Mouse (Mus musculus) myocyte (in vitro differentiated cells): ENCODE results near the gene Nvl. TPM values are rescaled to one million over a fixed set of nuclear protein-coding genes. Genes with fewer than 3 reads are reported as not detected.

Source experiments
- H3K27me3 ChIP-seq: one replicate; pipeline ENCODE4 v1.6.1; 2011; ENCODE audit not compliant: control insufficient read depth, insufficient read depth, insufficient read length
- H3K36me3 ChIP-seq: one replicate; pipeline ENCODE4 v1.6.1; 2011; ENCODE audit not compliant: control insufficient read depth, insufficient read depth
- H3K4me2 ChIP-seq: one replicate; pipeline ENCODE4 v1.6.1; 2011; ENCODE audit warnings: low read depth, control low read depth
- H3K4me3 ChIP-seq: one replicate; pipeline ENCODE4 v1.5.1; 2011; ENCODE audit warnings: mild to moderate bottlenecking, control low read depth, moderate library complexity
- H3K79me2 ChIP-seq: one replicate; pipeline ENCODE4 v1.6.1; 2011; ENCODE audit not compliant: control insufficient read depth, insufficient read depth
- H3ac ChIP-seq: one replicate; pipeline ENCODE4 v1.6.1; 2011; ENCODE audit not compliant: control insufficient read depth, insufficient read length
- CEBPB ChIP-seq: IDR thresholded peaks from 2 replicates; pipeline ENCODE4 v1.6.1; 2011; ENCODE audit warnings: mild to moderate bottlenecking, moderate library complexity; ENCODE audit not compliant: poor library complexity, insufficient read depth, severe bottlenecking
- E2F4 ChIP-seq: IDR thresholded peaks from one replicate; pipeline ENCODE4 v1.6.1; 2011; ENCODE audit warnings: mild to moderate bottlenecking, control low read depth, moderate library complexity; ENCODE audit not compliant: insufficient read depth
- MAX ChIP-seq: IDR thresholded peaks from one replicate; pipeline ENCODE4 v1.6.1; 2011; ENCODE audit warnings: low read depth, mild to moderate bottlenecking, control low read depth
- MYOD1 ChIP-seq, 3 experiments: IDR thresholded peaks; one replicate each; pipeline ENCODE4 v1.6.1; 2011; ENCODE audit warnings: control low read depth in 2 of 3, low read depth in 2 of 3, mild to moderate bottlenecking in 2 of 3, moderate library complexity in 1 of 3; ENCODE audit not compliant: insufficient read length in 2 of 3, control insufficient read depth in 1 of 3
- MYOG ChIP-seq, 3 experiments: IDR thresholded peaks; one replicate each; pipeline ENCODE4 v1.6.1; 2011; ENCODE audit warnings: control low read depth in 2 of 3, low read depth in 2 of 3, mild to moderate bottlenecking in 2 of 3; ENCODE audit not compliant: insufficient read length in 2 of 3, control insufficient read depth in 1 of 3, insufficient read depth in 1 of 3
- POLR2A ChIP-seq: IDR thresholded peaks from one replicate; pipeline ENCODE4 v1.6.1; 2011; ENCODE audit warnings: low read depth, mild to moderate bottlenecking, control low read depth, moderate library complexity; ENCODE audit not compliant: insufficient read length
- POLR2AphosphoS2 ChIP-seq: IDR thresholded peaks from one replicate; pipeline ENCODE4 v1.6.1; 2011; ENCODE audit warnings: low read depth, control low read depth; ENCODE audit not compliant: insufficient read length
- REST ChIP-seq: IDR thresholded peaks from one replicate; pipeline ENCODE4 v1.6.1; 2011; ENCODE audit warnings: mild to moderate bottlenecking, control low read depth, moderate library complexity; ENCODE audit not compliant: insufficient read depth, insufficient read length
- SRF ChIP-seq: IDR thresholded peaks from one replicate; pipeline ENCODE4 v1.6.1; 2011; ENCODE audit warnings: low read depth; ENCODE audit not compliant: control insufficient read depth, insufficient read length
- TCF12 ChIP-seq: IDR thresholded peaks from one replicate; pipeline ENCODE4 v1.6.1; 2011; ENCODE audit warnings: mild to moderate bottlenecking, control low read depth; ENCODE audit not compliant: poor library complexity, insufficient read depth, severe bottlenecking
- TCF3 ChIP-seq: IDR thresholded peaks from one replicate; pipeline ENCODE4 v1.6.1; 2011; ENCODE audit warnings: low read depth, control low read depth; ENCODE audit not compliant: insufficient read length
- USF1 ChIP-seq: IDR thresholded peaks from one replicate; pipeline ENCODE4 v1.6.1; 2011; ENCODE audit warnings: low read depth, mild to moderate bottlenecking, control low read depth, moderate library complexity
- polyA plus RNA-seq: library from polyadenylated mRNA; unstranded; fragments of >200 nt; fragmentation: generic; extraction: Trizol; gene quantifications from one replicate; pipeline ENCODE4 v1.2.1, GENCODE M21; 2012; ENCODE audit warnings: missing spikeins

Nvl gene
- polyA plus RNA-seq, 1 experiment: 7.8 TPM

- Histone ChIP-seq H3K79me2 (no peaks in the 10 kb centered on the region), H3K4me2 (no peak overlapping the region), H3K27me3 (no peaks in the 10 kb centered on the region), H3ac (no peak overlapping the region), H3K36me3 (peaks cover 8% of the 10 kb centered on the region), H3K4me3 (no peak overlapping the region)
- TF ChIP-seq MAX (no peak), TCF12 (no peak), CEBPB (no peak), POLR2A (no peak), MYOG (IDR thresholded peaks at IDR 0.05; ENCODE audit: control insufficient read depth in 1 of 3, insufficient read depth in 1 of 3, insufficient read length in 2 of 3, low read depth in 2 of 3) (no peak), USF1 (no peak), MYOD1 (IDR thresholded peaks at IDR 0.05; ENCODE audit: control insufficient read depth in 1 of 3, insufficient read length in 2 of 3, low read depth in 2 of 3) (no peak), SRF (no peak), REST (no peak), E2F4 (no peak), POLR2AphosphoS2 (no peak), TCF3 (no peak)
Measured at GRCm38 (mm10) chr1:181167816-181168215, 23.8 kb upstream of the Nvl start.

GRCm38 (mm10) chr1:181151541-181151940 lies 7.5 kb upstream of the Nvl start:
- peak overlapping the region; percentile 36 for H3K4me3 ChIP-seq
- TF ChIP-seq MYOG (IDR thresholded peaks at IDR 0.05; ENCODE audit: control insufficient read depth in 1 of 3, insufficient read depth in 1 of 3, insufficient read length in 2 of 3, low read depth in 2 of 3): no peak
- TF ChIP-seq USF1: no peak
- no peak for TF ChIP-seq CEBPB
- TF ChIP-seq MAX: no peak
- TF ChIP-seq TCF3: no peak
- no peak for TF ChIP-seq POLR2AphosphoS2
- no peak for TF ChIP-seq TCF12
- no peak for TF ChIP-seq MYOD1 (IDR thresholded peaks at IDR 0.05; ENCODE audit: control insufficient read depth in 1 of 3, insufficient read length in 2 of 3, low read depth in 2 of 3)
- no peak for TF ChIP-seq POLR2A
- TF ChIP-seq SRF: no peak
- no peak for TF ChIP-seq REST
- TF ChIP-seq E2F4: no peak
- peaks cover 21% of the 10 kb centered on the region for H3K36me3 ChIP-seq
- no peaks in the 10 kb centered on the region for H3K27me3 ChIP-seq
- H3ac ChIP-seq: peak overlapping the region; percentile 64
- peak overlapping the region; percentile 72 for H3K4me2 ChIP-seq
- H3K79me2 ChIP-seq: peaks cover 45% of the 10 kb centered on the region

- Histone ChIP-seq H3K4me2 (peak overlapping the region; percentile 72), H3K79me2 (peaks cover 49% of the 10 kb centered on the region), H3K27me3 (no peaks in the 10 kb centered on the region), H3K36me3 (peaks cover 17% of the 10 kb centered on the region), H3ac (peak overlapping the region; percentile 64), H3K4me3 (peak overlapping the region; percentile 36)
- peak; percentile 93 for TF ChIP-seq POLR2A
- TF ChIP-seq POLR2AphosphoS2: peak; percentile 96
- TF ChIP-seq E2F4: peak; percentile 52
- TF ChIP-seq MYOD1 (IDR thresholded peaks at IDR 0.05; ENCODE audit: control insufficient read depth in 1 of 3, insufficient read length in 2 of 3, low read depth in 2 of 3): peak in 1 of 3 experiments; percentile 20
- TF ChIP-seq MYOG (IDR thresholded peaks at IDR 0.05; ENCODE audit: control insufficient read depth in 1 of 3, insufficient read depth in 1 of 3, insufficient read length in 2 of 3, low read depth in 2 of 3): peak in 1 of 3 experiments; percentile 9
- TF ChIP-seq MAX: peak; percentile 51
- no peak for TF ChIP-seq TCF3
- TF ChIP-seq SRF: no peak
Measured at GRCm38 (mm10) chr1:181150827-181151534, 7.0 kb upstream of the Nvl start.

- Histone ChIP-seq H3K36me3 (peaks cover 17% of the 10 kb centered on the region), H3K4me2 (no peak overlapping the region), H3K79me2 (peaks cover 52% of the 10 kb centered on the region), H3K4me3 (peak overlapping the region; percentile 36), H3K27me3 (no peaks in the 10 kb centered on the region), H3ac (peak overlapping the region; percentile 64)
- TF ChIP-seq MYOD1 (IDR thresholded peaks at IDR 0.05; ENCODE audit: control insufficient read depth in 1 of 3, insufficient read length in 2 of 3, low read depth in 2 of 3) (no peak), SRF (no peak), POLR2A (no peak), TCF12 (no peak), MYOG (IDR thresholded peaks at IDR 0.05; ENCODE audit: control insufficient read depth in 1 of 3, insufficient read depth in 1 of 3, insufficient read length in 2 of 3, low read depth in 2 of 3) (no peak), CEBPB (no peak), USF1 (no peak), MAX (no peak), POLR2AphosphoS2 (no peak), TCF3 (no peak), E2F4 (no peak), REST (no peak)
Measured at GRCm38 (mm10) chr1:181150431-181150826, 6.4 kb upstream of the Nvl start.

GRCm38 (mm10) chr1:181149373-181150017 lies 5.5 kb upstream of the Nvl start:
- no peak overlapping the region for H3K4me2 ChIP-seq
- no peaks in the 10 kb centered on the region for H3K27me3 ChIP-seq
- TF ChIP-seq REST (no peak), MAX (no peak), TCF3 (no peak), MYOD1 (IDR thresholded peaks at IDR 0.05; ENCODE audit: control insufficient read depth in 1 of 3, insufficient read length in 2 of 3, low read depth in 2 of 3) (no peak), POLR2AphosphoS2 (no peak), MYOG (IDR thresholded peaks at IDR 0.05; ENCODE audit: control insufficient read depth in 1 of 3, insufficient read depth in 1 of 3, insufficient read length in 2 of 3, low read depth in 2 of 3) (no peak), TCF12 (no peak), E2F4 (no peak), SRF (no peak), CEBPB (no peak), USF1 (no peak), POLR2A (no peak)
- H3K4me3 ChIP-seq: no peak overlapping the region
- H3K79me2 ChIP-seq: peaks cover 50% of the 10 kb centered on the region
- no peak overlapping the region for H3ac ChIP-seq
- H3K36me3 ChIP-seq: peaks cover 10% of the 10 kb centered on the region
